Mouse (Mus musculus) v-Abl transformed pro-B cells (cell line): ENCODE measurements around the gene Upk3a.

Experiments used
- in situ Hi-C, 2 experiments: fragments of 400-800 bp; cut with MboI; formaldehyde crosslinking; loops; one replicate each; pipeline ENCODE4 v1.15.1; 2025; ENCODE audit not compliant: unreplicated experiment in 2 of 2

Upk3a gene

GRCm38 (mm10) chr15:85016951-85017664, at the start of gene Upk3a:
TSS of gene Upk3a (plus strand) at chr15:85017141.
- in situ Hi-C loops: no loop called here

- in situ Hi-C loops: no loop called here
Observed at GRCm38 (mm10) chr15:84968534-84968933, 48.4 kb upstream of the Upk3a start.

DNA sequence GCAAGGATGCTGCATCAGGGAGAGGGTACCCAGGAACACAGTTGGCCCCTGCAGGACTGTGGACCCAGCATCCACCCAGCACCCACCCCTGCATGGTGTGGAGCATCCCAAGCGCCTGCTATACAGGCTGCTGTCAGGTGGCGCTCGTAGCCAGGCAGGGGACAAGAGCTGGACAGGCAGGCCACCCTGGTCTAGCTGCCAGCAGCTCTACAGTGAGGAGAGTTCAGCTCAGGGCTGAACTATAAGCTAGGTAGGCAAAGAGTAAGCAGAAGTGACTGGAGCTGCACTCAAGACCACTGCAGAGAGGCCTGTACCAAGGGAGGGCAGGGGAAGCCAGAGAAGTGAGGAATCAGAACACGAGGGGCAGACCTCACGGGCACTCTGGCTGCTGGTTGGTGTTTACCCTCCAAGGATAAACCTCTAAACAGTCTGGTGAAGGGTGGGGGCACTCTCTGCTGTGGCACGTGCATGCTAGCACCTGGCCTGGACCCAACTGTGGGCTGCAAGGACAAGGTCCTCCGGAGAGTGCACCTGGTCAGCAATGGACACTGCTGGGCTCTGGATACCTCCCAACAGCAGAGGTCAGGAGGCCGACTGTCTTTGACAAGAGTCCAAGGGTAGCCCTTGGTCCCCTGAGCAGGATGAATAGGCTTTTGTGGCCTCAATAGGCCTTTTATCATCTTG, 43.9 kb upstream of the Upk3a start:
- in situ Hi-C loops: no loop called here

GRCm38 (mm10) chr15:84973544-84973871, 43.4 kb upstream of the Upk3a start:
- in situ Hi-C loops: no loop called here

DNA sequence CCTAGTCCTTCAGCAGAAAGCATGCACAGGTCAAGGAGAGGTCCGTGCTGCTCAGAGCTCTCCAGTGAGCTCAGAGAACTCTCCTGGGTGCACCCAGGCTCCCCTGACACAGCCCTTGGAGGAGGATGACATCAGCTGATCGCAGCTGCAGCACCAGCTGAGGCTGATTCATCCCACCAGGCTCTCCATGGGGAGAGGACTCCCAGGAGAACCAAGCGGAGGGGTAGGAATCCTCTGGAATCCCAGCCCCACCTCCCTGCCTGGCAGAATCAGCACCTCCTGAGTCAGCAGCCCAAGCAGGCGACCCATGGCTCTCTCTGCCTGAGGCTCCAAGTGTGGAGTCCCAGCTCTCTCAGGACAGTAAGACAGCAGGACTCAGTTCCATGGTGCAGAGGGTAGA, 41.2 kb upstream of the Upk3a start:
- in situ Hi-C loops: no loop called here

- in situ Hi-C loops: no loop called here
Observed at GRCm38 (mm10) chr15:84981609-84982313, 35.2 kb upstream of the Upk3a start.

DNA sequence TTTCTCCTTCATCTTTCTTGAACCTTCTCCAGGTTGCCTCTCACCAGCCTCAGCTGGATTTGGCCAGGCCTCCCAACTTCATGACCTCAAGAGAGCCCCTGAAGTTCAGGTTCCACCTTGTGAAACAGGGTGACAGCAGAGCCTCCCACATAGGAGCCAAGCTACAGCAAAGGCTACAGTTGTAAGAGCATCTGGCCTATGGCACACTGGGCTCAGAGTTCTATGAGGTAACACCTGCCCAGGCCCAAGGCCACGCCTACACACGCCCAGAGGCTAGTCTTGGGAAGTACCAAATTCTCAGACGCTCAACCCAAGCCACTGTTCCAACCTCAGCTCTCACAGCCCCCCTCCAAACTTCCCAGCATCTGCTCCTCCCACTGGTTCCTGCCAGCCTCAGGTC, 34.1 kb upstream of the Upk3a start:
- in situ Hi-C loops: no loop called here

DNA sequence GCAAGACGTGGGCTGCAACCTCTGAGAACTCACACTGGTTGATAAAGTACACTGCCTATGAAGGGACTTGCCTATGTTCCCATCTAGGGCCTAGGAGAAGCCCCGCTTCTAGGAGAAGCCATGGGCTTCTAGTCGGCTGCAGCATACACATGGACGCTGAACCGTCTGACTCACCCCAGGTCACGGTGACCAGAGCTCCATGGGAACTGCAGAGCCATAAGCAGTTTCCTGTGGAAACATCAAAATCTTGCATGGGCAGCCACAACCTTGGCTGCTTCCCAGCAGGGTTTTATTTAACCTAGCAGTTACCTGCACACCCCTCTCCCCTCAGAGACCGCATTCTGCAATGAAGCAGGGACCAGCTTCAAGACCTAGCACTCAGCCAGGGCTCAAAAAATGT, 33.2 kb upstream of the Upk3a start:
- in situ Hi-C loops: no loop called here

DNA sequence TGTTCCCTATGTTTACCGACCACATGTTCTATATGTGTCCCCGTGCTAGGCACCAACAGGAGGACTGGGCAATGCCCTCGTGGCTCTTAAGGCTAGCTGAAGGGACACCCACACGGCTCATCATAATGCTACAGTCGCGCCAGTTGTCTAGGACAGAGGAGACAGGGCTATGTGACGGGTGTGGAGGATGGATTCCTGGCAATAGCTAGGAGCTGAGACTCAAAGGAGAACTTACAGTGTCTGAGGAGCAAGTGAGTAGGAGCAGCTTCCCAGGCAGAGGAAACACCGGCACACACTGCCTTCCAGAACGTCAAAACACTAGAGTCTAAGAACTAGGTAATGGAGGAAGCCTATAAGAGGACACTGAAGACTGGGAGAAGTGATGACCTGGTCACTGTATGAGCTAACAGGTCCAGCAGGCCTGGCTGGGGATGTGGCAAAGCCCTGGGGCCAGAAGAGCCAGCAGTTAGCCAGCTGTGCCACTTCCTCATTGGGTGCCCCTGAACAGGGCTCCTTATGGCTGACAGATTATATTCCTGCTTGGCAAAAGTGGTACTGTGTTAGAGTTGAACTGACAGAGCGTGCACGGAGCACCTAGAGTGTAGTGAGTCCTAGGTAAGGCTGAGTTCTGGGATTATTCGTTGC, 31.3 kb upstream of the Upk3a start:
- in situ Hi-C loops: no loop called here

DNA sequence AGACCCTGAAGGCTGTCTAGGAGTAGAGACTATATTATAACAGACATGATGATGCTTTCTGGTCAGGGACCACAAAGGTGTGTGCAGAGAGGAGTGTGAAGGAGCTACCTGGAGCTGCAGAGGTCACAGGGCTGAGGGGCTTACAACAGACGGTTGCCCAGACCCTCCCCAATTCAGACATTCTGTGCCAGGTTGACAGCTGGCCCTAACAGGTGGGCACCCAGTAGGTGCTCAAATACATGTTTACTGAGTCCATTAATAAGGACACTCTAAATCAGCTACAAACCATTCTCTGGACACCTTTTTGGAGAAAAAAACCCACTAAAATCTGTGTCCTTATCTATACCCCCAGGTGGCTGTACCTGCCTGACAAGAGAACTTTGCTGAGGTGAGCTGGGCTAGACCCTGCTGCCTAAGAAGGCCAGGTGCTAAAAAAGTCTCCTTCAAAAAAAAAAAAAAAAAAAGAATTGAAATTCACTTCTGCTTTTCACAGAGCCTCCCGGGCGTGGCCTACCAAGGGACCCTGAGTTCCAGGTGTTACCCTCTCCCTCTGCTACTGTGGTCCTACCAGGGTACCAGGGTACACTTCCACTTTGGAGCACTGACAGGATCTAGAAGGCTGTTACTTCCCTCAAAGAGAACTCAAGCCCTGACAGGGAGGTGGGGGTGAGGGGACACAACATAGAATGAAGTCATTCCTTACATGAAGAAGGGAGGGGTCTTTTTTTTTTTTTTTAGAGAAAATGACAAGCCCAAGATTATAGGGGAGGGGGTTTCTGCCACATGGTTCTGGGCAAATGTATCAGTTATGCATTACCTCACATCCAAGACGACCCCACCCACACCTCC, 30.5 kb upstream of the Upk3a start:
- in situ Hi-C loops: no loop called here

- in situ Hi-C loops: no loop called here
Observed at GRCm38 (mm10) chr15:84987020-84987815, 29.7 kb upstream of the Upk3a start.

DNA sequence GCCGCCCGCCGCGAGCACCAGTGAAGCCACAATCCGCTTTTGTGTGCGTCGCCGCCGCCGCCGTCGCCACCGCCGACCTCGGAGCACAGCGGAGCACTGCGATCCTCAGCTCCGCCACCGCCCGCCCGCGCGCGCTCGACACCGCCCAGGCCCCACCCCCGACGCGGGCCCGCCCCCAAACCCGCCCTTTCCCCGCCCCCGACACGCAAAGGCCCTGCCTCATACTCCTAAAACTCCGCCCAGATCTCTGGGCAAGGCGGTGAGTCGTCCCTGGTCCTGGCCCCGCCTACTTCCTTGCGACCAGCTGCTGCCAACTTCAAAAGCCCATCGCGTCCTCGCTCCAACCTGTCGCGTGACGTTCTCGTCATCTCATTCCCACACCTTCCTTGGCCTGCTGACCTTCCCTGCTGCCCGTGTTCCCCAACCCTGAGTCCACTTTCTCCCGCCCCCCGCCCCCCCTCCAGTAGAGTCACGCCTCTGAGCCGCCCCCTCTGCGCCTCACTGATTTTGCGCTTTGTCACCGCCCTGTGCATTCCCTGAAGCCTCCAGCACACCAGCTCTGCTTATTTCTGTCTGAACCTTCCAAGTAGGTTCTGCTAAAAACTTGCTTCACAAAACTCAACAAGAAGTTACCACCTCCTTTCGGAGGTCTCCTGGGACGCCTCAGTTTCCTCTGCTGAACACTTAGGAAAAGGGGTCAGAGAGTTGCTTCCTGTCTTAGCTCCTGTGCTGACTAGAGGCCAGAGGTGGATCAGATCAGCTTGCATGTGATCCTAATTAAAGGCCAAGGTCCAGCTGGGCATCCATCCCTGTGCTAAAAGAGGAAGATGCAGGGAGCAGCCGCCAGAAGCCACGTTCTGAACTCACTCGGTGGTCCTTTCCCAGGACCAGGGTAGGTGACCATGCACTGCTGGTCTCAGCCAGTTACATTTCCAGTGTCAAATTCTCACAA, 28.8 kb upstream of the Upk3a start, which contains the start of gene 5031439G07Rik:
Gene 5031439G07Rik, minus strand, starts transcription at position 678 of the 952 bp plus-strand sequence.
- in situ Hi-C loops: no loop called here

DNA sequence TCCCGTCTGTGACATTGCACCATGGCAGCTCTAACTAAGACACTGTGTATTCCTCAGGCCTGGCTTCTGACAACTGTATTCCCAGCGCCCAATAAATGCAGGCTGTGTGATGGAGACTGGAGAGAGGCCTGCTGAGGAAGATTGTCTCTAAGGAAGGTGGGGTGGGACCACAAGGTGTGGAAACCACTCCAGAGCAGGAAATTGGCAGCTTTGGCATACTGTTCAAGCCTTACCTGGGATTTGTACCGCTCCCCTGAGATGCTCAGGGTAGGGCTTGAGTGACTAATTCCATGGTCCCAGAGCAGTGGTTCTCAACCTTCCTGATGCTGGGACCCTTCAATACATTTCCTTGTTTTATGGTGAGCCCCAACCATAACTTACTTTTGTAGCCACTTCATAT, 27.8 kb upstream of the Upk3a start:
- in situ Hi-C loops: no loop called here

DNA sequence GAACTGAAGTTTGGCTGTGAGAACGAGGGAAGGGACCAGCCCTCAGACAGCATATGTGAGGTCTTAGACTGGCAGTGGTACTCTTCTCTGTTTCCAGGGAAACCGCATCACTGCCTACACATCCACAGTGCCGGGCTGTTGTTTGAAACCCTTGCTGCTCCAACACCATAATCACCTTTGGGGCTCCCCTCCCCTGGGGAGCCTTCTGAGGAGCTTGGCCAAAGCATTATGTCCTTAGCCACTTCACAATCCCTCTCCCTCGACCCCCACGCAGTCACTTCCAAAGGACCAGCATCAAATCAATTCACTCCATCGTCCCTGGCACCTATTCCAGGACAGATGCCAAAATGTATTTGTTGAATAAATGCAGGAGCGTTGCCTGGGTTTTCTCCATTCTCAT, 27.2 kb upstream of the Upk3a start:
- in situ Hi-C loops: loop anchor here in 1 of 2 experiments (10.0 kb wide), 1 partner anchor 235 kb away; no protein-coding TSS in a partner anchor

GRCm38 (mm10) chr15:84994498-84994897, 22.4 kb upstream of the Upk3a start:
- in situ Hi-C loops: loop anchor here in 1 of 2 experiments (10.0 kb wide), 1 partner anchor 240 kb away; no protein-coding TSS in a partner anchor

DNA sequence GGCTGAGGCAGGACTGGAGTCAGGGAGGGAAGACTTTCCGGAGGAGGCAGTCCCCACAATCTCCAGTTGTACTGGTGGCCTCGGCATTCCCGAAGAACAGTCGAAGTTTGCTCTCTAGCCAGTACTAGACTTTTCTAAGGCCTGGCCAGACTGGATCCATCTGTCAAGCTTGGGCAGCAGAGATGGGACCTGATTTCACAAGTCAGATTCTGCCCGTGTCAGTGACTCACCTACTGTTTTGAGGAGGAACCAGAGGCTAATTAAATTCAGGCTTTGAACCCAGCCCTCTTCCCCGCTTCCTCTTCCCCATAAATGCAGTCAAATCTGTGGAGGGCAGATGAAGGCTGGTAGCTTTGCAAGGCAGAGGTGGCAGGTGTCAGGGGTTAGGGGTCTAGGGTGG, 21.9 kb upstream of the Upk3a start:
- in situ Hi-C loops: loop anchor here (5.0 to 10.0 kb wide), 4 partner anchors 42 to 240 kb away; partner anchors contain the start of genes Gm29666 (in 1 of the 2) and Nup50 (in 1 of the 2)

- in situ Hi-C loops: loop anchor here (5.0 to 10.0 kb wide), 4 partner anchors 41 to 241 kb away; partner anchors contain the start of genes Gm29666 (in 1 of the 2) and Nup50 (in 1 of the 2)
Observed at GRCm38 (mm10) chr15:84995967-84996366, 21.0 kb upstream of the Upk3a start.
